Comparison of ENCODE assay signal across 17 mouse cellular contexts in genomic region chr2:17824176-17824575, GRCm38 (mm10).
"Had no signal": no experiment of that assay in that cellular context is flagged by ENCODE, and none has a peak within 500 bp of the region (broad histone marks: within the 10 kb centered on the region; RNA-seq: fewer than 3 reads in every experiment).

No protein-coding gene starts in this region.

- H3K27me3 ChIP-seq: liver, embryonic 13.5 days; liver, embryonic 15.5 days; midbrain, embryonic 15.5 days; neural tube, embryonic 12.5 days; stomach, embryonic 15.5 days had no signal

- H3K9ac ChIP-seq: liver, embryonic 13.5 days; liver, embryonic 15.5 days; liver, postnatal 0 days; midbrain, embryonic 13.5 days; midbrain, embryonic 15.5 days; neural tube, embryonic 12.5 days; stomach, embryonic 15.5 days had no signal

- H3K9me3 ChIP-seq: liver, embryonic 13.5 days; liver, embryonic 15.5 days; megakaryocyte, embryonic 14.5 days; midbrain, embryonic 13.5 days; midbrain, embryonic 15.5 days; neural tube, embryonic 12.5 days; stomach, embryonic 15.5 days had no signal

- H3K4me1 ChIP-seq: liver, embryonic 13.5 days; liver, embryonic 15.5 days; megakaryocyte, embryonic 14.5 days; midbrain, embryonic 13.5 days; midbrain, embryonic 15.5 days; neural tube, embryonic 12.5 days; stomach, embryonic 15.5 days had no signal

- H3K27ac ChIP-seq: liver, embryonic 13.5 days; liver, embryonic 15.5 days; macrophage; midbrain, embryonic 13.5 days; midbrain, embryonic 15.5 days; neural tube, embryonic 12.5 days; stomach, embryonic 15.5 days; stomach, postnatal 0 days had no signal

- H3K36me3 ChIP-seq: liver, embryonic 13.5 days; liver, embryonic 15.5 days; midbrain, embryonic 13.5 days; midbrain, embryonic 15.5 days; neural tube, embryonic 12.5 days; stomach, embryonic 15.5 days had no signal

- H3K4me2 ChIP-seq: liver, embryonic 11.5 days; liver, embryonic 13.5 days; liver, embryonic 15.5 days; midbrain, embryonic 11.5 days; midbrain, embryonic 13.5 days; midbrain, embryonic 15.5 days; neural tube, embryonic 12.5 days; stomach, embryonic 15.5 days had no signal

- ATAC-seq: liver, postnatal 0 days; midbrain, embryonic 13.5 days; midbrain, embryonic 15.5 days had no signal

- DNase-seq: liver, embryonic 13.5 days; liver, postnatal 0 days; lung, adult 2 months; right cerebral cortex, postnatal 14 days; thymus, adult 2 months; thymus, postnatal 25 days; thymus, postnatal 4 days had no signal

- H3K4me3 ChIP-seq: liver, embryonic 13.5 days; liver, embryonic 15.5 days; megakaryocyte, embryonic 14.5 days; midbrain, embryonic 13.5 days; midbrain, embryonic 15.5 days; neural tube, embryonic 12.5 days; stomach, embryonic 15.5 days had no signal
